Mouse (Mus musculus): ENCODE results near the gene Gm4969. TPM values are rescaled to one million over a fixed set of nuclear protein-coding genes. Genes with fewer than 3 reads are reported as not detected.

Gm4969 gene
- polyA plus RNA-seq, 1 experiment from 2014 or later, result 1.9 TPM

GRCm38 (mm10) chr7:19050172-19050571 is 68.0 kb downstream of the Gm4969 start:
- Histone ChIP-seq H3K9ac (no peak overlapping the region), H3K9me3 (replicated peaks) (no peaks in the 10 kb centered on the region), H3K36me3 (peaks cover 80% of the 10 kb centered on the region), H3K4me2 (replicated peaks) (no peak overlapping the region), H3K27ac (replicated peaks) (no peak overlapping the region), H3K27me3 (no peaks in the 10 kb centered on the region), H3K4me3 (replicated peaks) (no peak overlapping the region), H3K4me1 (peaks cover 12% of the 10 kb centered on the region)
- WGBS, result 90% methylated on average over 8 of the region's 8 CpGs
- no peak for ATAC-seq (ENCODE audit: insufficient number of reproducible peaks, low FRiP score, low TSS enrichment, low read depth)

GRCm38 (mm10) chr7:19049252-19049651 is 68.9 kb downstream of the Gm4969 start:
- WGBS, result 88% methylated on average over 5 of the region's 5 CpGs
- ATAC-seq (ENCODE audit: insufficient number of reproducible peaks, low FRiP score, low TSS enrichment, low read depth), result no peak
- Histone ChIP-seq H3K4me3 (replicated peaks) (no peak overlapping the region), H3K27me3 (no peaks in the 10 kb centered on the region), H3K9ac (no peak overlapping the region), H3K36me3 (peaks cover 86% of the 10 kb centered on the region), H3K4me1 (peaks cover 6% of the 10 kb centered on the region), H3K27ac (replicated peaks) (no peak overlapping the region), H3K4me2 (replicated peaks) (no peak overlapping the region), H3K9me3 (replicated peaks) (no peaks in the 10 kb centered on the region)

Small RNA genes within 50 kb of the gene (microRNA-seq; reads per million reads assigned to microRNA genes)
- not detected for gene Mir3100 (ENCODE audit: borderline number of aligned reads)

Other genes with a start within 250 kb of the Gm4969 start
- 9.7 and 16.3 TPM in 2 replicates for gene Pglyrp1, start 247.0 kb downstream of the Gm4969 start, polyA plus RNA-seq (2015; fragmentation: Nextera tagmentation; extraction: Ambion mirVana)
- 31.8 and 40.3 TPM in 2 replicates for gene Ccdc61, start 208.0 kb downstream of the Gm4969 start, polyA plus RNA-seq (2015; fragmentation: Nextera tagmentation; extraction: Ambion mirVana)
- gene Nova2, start 192.5 kb downstream of the Gm4969 start, polyA plus RNA-seq (2015; fragmentation: Nextera tagmentation; extraction: Ambion mirVana), result 0.56 and 0.60 TPM in 2 replicates
- not detected in 2 replicates for gene Nanos2, start 131.0 kb downstream of the Gm4969 start, polyA plus RNA-seq (2015; fragmentation: Nextera tagmentation; extraction: Ambion mirVana)
- gene Mypop, start 127.1 kb downstream of the Gm4969 start, polyA plus RNA-seq (2015; fragmentation: Nextera tagmentation; extraction: Ambion mirVana), result 5.9 and 6.3 TPM in 2 replicates
- gene Irf2bp1, start 114.3 kb downstream of the Gm4969 start, polyA plus RNA-seq (2015; fragmentation: Nextera tagmentation; extraction: Ambion mirVana), result 31.1 and 32.2 TPM in 2 replicates
- 0.58 and 1.3 TPM in 2 replicates for gene Foxa3, start 94.8 kb downstream of the Gm4969 start, polyA plus RNA-seq (2015; fragmentation: Nextera tagmentation; extraction: Ambion mirVana)
- gene Sympk, start 94.0 kb downstream of the Gm4969 start, polyA plus RNA-seq (2015; fragmentation: Nextera tagmentation; extraction: Ambion mirVana), result 35.3 and 36.8 TPM in 2 replicates
- not detected in 2 replicates for gene Rsph6a, start 63.7 kb downstream of the Gm4969 start, polyA plus RNA-seq (2015; fragmentation: Nextera tagmentation; extraction: Ambion mirVana)
- 18.7 and 20.1 TPM in 2 replicates for gene Dmwd, start 42.1 kb downstream of the Gm4969 start, polyA plus RNA-seq (2015; fragmentation: Nextera tagmentation; extraction: Ambion mirVana)
- gene Dmpk, start 34.5 kb downstream of the Gm4969 start, polyA plus RNA-seq (2015; fragmentation: Nextera tagmentation; extraction: Ambion mirVana), result 42.4 and 60.4 TPM in 2 replicates
- 12.7 and 14.7 TPM in 2 replicates for gene Six5, start 23.8 kb downstream of the Gm4969 start, polyA plus RNA-seq (2015; fragmentation: Nextera tagmentation; extraction: Ambion mirVana)
- gene Fbxo46, start 1.5 kb upstream of the Gm4969 start, polyA plus RNA-seq (2015; fragmentation: Nextera tagmentation; extraction: Ambion mirVana), result 14.7 and 16.3 TPM in 2 replicates
- 13.9 and 15.1 TPM in 2 replicates for gene Qpctl, start 30.9 kb upstream of the Gm4969 start, polyA plus RNA-seq (2015; fragmentation: Nextera tagmentation; extraction: Ambion mirVana)
- gene Snrpd2, start 31.4 kb upstream of the Gm4969 start, polyA plus RNA-seq (2015; fragmentation: Nextera tagmentation; extraction: Ambion mirVana), result 139 and 140 TPM in 2 replicates
- gene Gipr, start 47.8 kb upstream of the Gm4969 start, polyA plus RNA-seq (2015; fragmentation: Nextera tagmentation; extraction: Ambion mirVana), result 0.68 and 1.1 TPM in 2 replicates
- gene Eml2, start 58.1 kb upstream of the Gm4969 start, polyA plus RNA-seq (2015; fragmentation: Nextera tagmentation; extraction: Ambion mirVana), result 10.4 and 12.8 TPM in 2 replicates
- gene Gpr4, start 94.2 kb upstream of the Gm4969 start, polyA plus RNA-seq (2015; fragmentation: Nextera tagmentation; extraction: Ambion mirVana), result 1.7 and 1.9 TPM in 2 replicates
- gene Opa3, start 110.0 kb upstream of the Gm4969 start, polyA plus RNA-seq (2015; fragmentation: Nextera tagmentation; extraction: Ambion mirVana), result 30.8 and 32.5 TPM in 2 replicates
- gene Vasp, start 153.4 kb upstream of the Gm4969 start, polyA plus RNA-seq (2015; fragmentation: Nextera tagmentation; extraction: Ambion mirVana), result 85.2 TPM in 2 replicates
- 0.14 and 0.41 TPM in 2 replicates for gene Ppm1n, start 161.7 kb upstream of the Gm4969 start, polyA plus RNA-seq (2015; fragmentation: Nextera tagmentation; extraction: Ambion mirVana)
- 39.2 and 41.9 TPM in 2 replicates for gene Rtn2, start 164.3 kb upstream of the Gm4969 start, polyA plus RNA-seq (2015; fragmentation: Nextera tagmentation; extraction: Ambion mirVana)
- 0.21 and 0.69 TPM in 2 replicates for gene Fosb, start 191.7 kb upstream of the Gm4969 start, polyA plus RNA-seq (2015; fragmentation: Nextera tagmentation; extraction: Ambion mirVana)
- gene Ercc1, start 226.4 kb upstream of the Gm4969 start, polyA plus RNA-seq (2015; fragmentation: Nextera tagmentation; extraction: Ambion mirVana), result 83.0 and 85.5 TPM in 2 replicates
- 30.4 and 32.0 TPM in 2 replicates for gene Cd3eap, start 241.1 kb upstream of the Gm4969 start, polyA plus RNA-seq (2015; fragmentation: Nextera tagmentation; extraction: Ambion mirVana)
- 17.2 and 22.7 TPM in 2 replicates for gene Ppp1r13l, start 241.4 kb upstream of the Gm4969 start, polyA plus RNA-seq (2015; fragmentation: Nextera tagmentation; extraction: Ambion mirVana)

Measured in embryonic facial prominence, embryonic 15.5 days (tissue).